Mouse (Mus musculus) bone marrow macrophage, adult 2 months (primary cell): ENCODE results near the gene Rexo5. TPM values are rescaled to one million over a fixed set of nuclear protein-coding genes. Genes with fewer than 3 reads are reported as not detected.

Experiments used
- H3K27ac ChIP-seq: 2 replicates; pipeline ENCODE4 v1.5.1; 2012; ENCODE audit warnings: low read depth, low read length; ENCODE audit not compliant: insufficient read depth
- H3K4me1 ChIP-seq: 2 replicates; pipeline ENCODE4 v1.6.1; 2012; ENCODE audit warnings: low read length; ENCODE audit not compliant: control insufficient read depth, insufficient read depth
- H3K4me3 ChIP-seq: 2 replicates; pipeline ENCODE4 v1.5.1; 2012; ENCODE audit warnings: mild to moderate bottlenecking, low read length, moderate library complexity; ENCODE audit not compliant: insufficient read depth
- CTCF ChIP-seq: IDR thresholded peaks from 2 replicates; pipeline ENCODE4 v1.5.1; 2012; ENCODE audit warnings: low read depth, mild to moderate bottlenecking, low read length, moderate library complexity
- POLR2A ChIP-seq: IDR thresholded peaks from 2 replicates; pipeline ENCODE4 v1.6.1; 2012; ENCODE audit warnings: mild to moderate bottlenecking, low read depth, low read length, borderline replicate concordance
- polyA plus RNA-seq: library from polyadenylated mRNA; stranded (reverse); fragments of >200 nt; gene quantifications from 2 replicates; pipeline ENCODE4 v1.2.4, GENCODE M21; 2012; ENCODE audit not compliant: missing spikeins, insufficient read depth, insufficient read length

The Rexo5 gene
- polyA plus RNA-seq, 1 experiment = 27.5 TPM

GRCm38 (mm10) chr7:119897521-119898109 is 103.8 kb downstream of the Rexo5 start:
- no peak overlapping the region for H3K4me3 ChIP-seq
- no peak for TF ChIP-seq POLR2A
- no peak for TF ChIP-seq CTCF
- H3K4me1 ChIP-seq = peaks cover 26% of the 10 kb centered on the region
- H3K27ac ChIP-seq = no peak overlapping the region

- TF ChIP-seq POLR2A = no peak
- no peak for TF ChIP-seq CTCF
- no peak overlapping the region for H3K4me3 ChIP-seq
- no peak overlapping the region for H3K27ac ChIP-seq
- H3K4me1 ChIP-seq = peaks cover 24% of the 10 kb centered on the region
Measured at GRCm38 (mm10) chr7:119898247-119898856, 104.5 kb downstream of the Rexo5 start.

Other genes with a start within 250 kb of the Rexo5 start
- gene Acsm2, start 239.7 kb upstream of the Rexo5 start, polyA plus RNA-seq = not detected in 2 replicates
- not detected in 2 replicates for gene Acsm1, start 187.0 kb upstream of the Rexo5 start, polyA plus RNA-seq
- gene Acsm4, start 104.0 kb upstream of the Rexo5 start, polyA plus RNA-seq = not detected in 2 replicates
- gene Thumpd1, start 73.2 kb upstream of the Rexo5 start, polyA plus RNA-seq = 22.0 and 24.1 TPM in 2 replicates
- not detected in 2 replicates for gene Acsm3, start 33.1 kb upstream of the Rexo5 start, polyA plus RNA-seq
- gene Eri2, start 52 bp downstream of the Rexo5 start, polyA plus RNA-seq = 8.9 and 9.6 TPM in 2 replicates
- gene Lyrm1, start 101.9 kb downstream of the Rexo5 start, polyA plus RNA-seq = 6.4 and 7.1 TPM in 2 replicates
- gene Dcun1d3, start 102.3 kb downstream of the Rexo5 start, polyA plus RNA-seq = 7.8 and 13.0 TPM in 2 replicates